In the genomic region with DNA sequence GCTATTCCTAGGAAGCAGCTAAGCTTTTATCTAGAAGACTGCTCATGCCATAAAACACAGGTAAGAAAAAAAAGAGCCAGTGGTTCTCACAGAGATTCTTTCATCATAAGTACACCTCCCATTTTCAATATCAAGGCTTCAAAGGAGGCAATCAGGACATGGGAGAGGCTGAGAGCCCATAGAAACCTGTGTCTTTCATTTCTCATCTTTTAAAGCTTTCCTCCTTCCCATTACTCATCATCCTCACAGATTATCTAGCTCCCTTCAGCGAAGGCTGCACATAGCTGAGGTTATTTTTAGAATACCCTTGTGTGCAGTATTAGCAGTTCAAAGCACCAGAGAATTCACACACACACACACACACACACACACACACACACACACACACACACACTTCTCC, we compare ENCODE assay signal across 21 mouse cellular contexts. TPM values are rescaled to one million over a fixed set of nuclear protein-coding genes. Genes with fewer than 3 reads are reported as not detected.
DNase-seq lines count a peak whose midpoint lies in the region; ATAC-seq and TF ChIP-seq lines count a peak whose summit lies in the region.
"Had no signal": no experiment of that assay in that cellular context is flagged by ENCODE, and none has a peak within 500 bp of the region (broad histone marks: within the 10 kb centered on the region; RNA-seq: fewer than 3 reads in every experiment).

No protein-coding gene starts in this region.

- 0% methylated on average over 1 of the region's 1 CpGs for WGBS in heart, embryonic 13.5 days
- 36% methylated on average over 1 of the region's 1 CpGs for WGBS in olfactory bulb, adult 2 months

- no peaks in the 10 kb centered on the region for H3K9me3 ChIP-seq in heart, embryonic 13.5 days
- H3K9me3 ChIP-seq: embryonic facial prominence, embryonic 10.5 days; forebrain, embryonic 10.5 days; hindbrain, embryonic 12.5 days had no signal

- H3K27ac ChIP-seq in heart, embryonic 13.5 days (replicated peaks): peak overlapping the region; percentile 57
- peak overlapping the region; percentile 54; the same call in 1 of the 2 replicates for H3K27ac ChIP-seq in olfactory bulb, adult 2 months (ENCODE audit: insufficient read depth, low read depth, low read length)
- H3K27ac ChIP-seq: embryonic facial prominence, embryonic 10.5 days; forebrain, embryonic 10.5 days; hindbrain, embryonic 12.5 days had no signal

- no peak overlapping the region for H3K9ac ChIP-seq in heart, embryonic 13.5 days
- H3K9ac ChIP-seq: hindbrain, embryonic 12.5 days had no signal

- H3K36me3 ChIP-seq in heart, embryonic 13.5 days: no peaks in the 10 kb centered on the region
- H3K36me3 ChIP-seq: embryonic facial prominence, embryonic 10.5 days; forebrain, embryonic 10.5 days; hindbrain, embryonic 12.5 days had no signal

- no peak overlapping the region for H3K4me2 ChIP-seq in heart, embryonic 13.5 days
- H3K4me2 ChIP-seq: hindbrain, embryonic 12.5 days had no signal

- TF ChIP-seq CTCF in olfactory bulb, adult 2 months (IDR thresholded peaks at IDR 0.05; ENCODE audit: insufficient read depth, low read depth, low read length): no peak

- no peak for TF ChIP-seq POLR2A in olfactory bulb, adult 2 months (IDR thresholded peaks at IDR 0.05; ENCODE audit: insufficient read depth, low read depth, low read length)

- H3K4me1 ChIP-seq in heart, embryonic 13.5 days: peaks cover 36% of the 10 kb centered on the region
- H3K4me1 ChIP-seq in olfactory bulb, adult 2 months (ENCODE audit: control insufficient read depth, insufficient read depth, low read length): peaks cover 7% of the 10 kb centered on the region
- H3K4me1 ChIP-seq: forebrain, embryonic 10.5 days; hindbrain, embryonic 12.5 days had no signal

- peak; percentile 39 for DNase-seq in heart, adult 11 months
- DNase-seq in heart, adult 8-10 months (ENCODE audit: low spot score): no peak
- DNase-seq in heart, adult 18-20 months: no peak
- peak; percentile 40 for DNase-seq in brain, adult 2 months (ENCODE audit: low read depth, low spot score)
- no peak for DNase-seq in cerebellum, postnatal 14 days
- DNase-seq: adrenal gland, postnatal 10 days; cerebellum, adult 18-20 months; cerebellum, adult 9-11 months; gastrocnemius, postnatal 10 days had no signal

- ATAC-seq in heart, embryonic 13.5 days (ENCODE audit: extremely low read depth, insufficient number of reproducible peaks, low FRiP score, low TSS enrichment): no peak
- ATAC-seq: forebrain, embryonic 14.5 days; hindbrain, embryonic 16.5 days; inflammation-experienced regulatory T-cells, adult 6 months; intestine, postnatal 0 days had no signal

- H3K27me3 ChIP-seq in heart, embryonic 13.5 days (replicated peaks): no peaks in the 10 kb centered on the region
- H3K27me3 ChIP-seq: hindbrain, embryonic 12.5 days had no signal

- no peak overlapping the region for H3K4me3 ChIP-seq in heart, embryonic 13.5 days
- no peak overlapping the region for H3K4me3 ChIP-seq in olfactory bulb, adult 2 months (ENCODE audit: insufficient read depth, low read depth, low read length)
- H3K4me3 ChIP-seq: embryonic facial prominence, embryonic 10.5 days; erythroblast, embryonic 14.5 days; forebrain, embryonic 10.5 days; hindbrain, embryonic 12.5 days had no signal

RNA-seq across cellular contexts. Expression of a gene that starts 17.3 kb away (rescaled TPM):
- total RNA-seq in heart, adult 8-10 months (2022): 1 to 10 TPM in 1 of 4 experiments, under 1 TPM in 3; 0.11 to 1.3 (median 0.27) TPM
- polyA plus RNA-seq in heart, embryonic 13.5 days (2015; fragmentation: Nextera tagmentation; extraction: Ambion mirVana): 0.51 and 0.63 TPM in 2 replicates
- under 1 TPM; 0.17 to 0.64 TPM for total RNA-seq in heart, adult 18-20 months (2021)
- polyA plus RNA-seq in olfactory bulb, adult 2 months (2012; ENCODE audit: insufficient read depth, insufficient read length, low replicate concordance, missing spikeins): not detected in 2 replicates
- total RNA-seq: MEL had no signal
- polyA plus RNA-seq: C2C12; erythroblast, embryonic 14.5 days had no signal

Comparison
In these comparisons a context has a peak if more than half of its experiments do, and no peak if none do; other contexts are left out.
1. DNase-seq: peak in heart, adult 11 months (single experiment) and brain, adult 2 months (single experiment); none in heart, adult 8-10 months (single experiment), heart, adult 18-20 months (0 of 2) and cerebellum, postnatal 14 days (0 of 2).